Mouse (Mus musculus) thymus, adult 2 months (tissue): ENCODE measurements around the gene Sh3pxd2b.

ENCODE experiments used
- CTCF ChIP-seq: fragments of 200-500 bp; IDR thresholded peaks from 2 replicates; pipeline ENCODE4 v1.5.1; 2012; ENCODE audit warnings: mild to moderate bottlenecking, control low read depth, low read length, moderate library complexity, borderline replicate concordance; ENCODE audit not compliant: control insufficient read depth, poor library complexity, insufficient read depth; ENCODE audit errors: extremely low read depth
- POLR2A ChIP-seq: fragments of 200-500 bp; IDR thresholded peaks from 2 replicates; pipeline ENCODE4 v1.6.1; 2012; ENCODE audit warnings: mild to moderate bottlenecking, low read length, control low read depth, moderate library complexity; ENCODE audit not compliant: control insufficient read depth, poor library complexity, insufficient read depth; ENCODE audit errors: extremely low read depth

- TF ChIP-seq CTCF (no peak), POLR2A (no peak)
Observed at GRCm38 (mm10) chr11:32475487-32476236, 128.0 kb downstream of the Sh3pxd2b start.
